Mouse (Mus musculus): Measurements from ENCODE around the gene Cpa5. TPM values are rescaled to one million over a fixed set of nuclear protein-coding genes. Genes with fewer than 3 reads are reported as not detected.

Gene Cpa5
- polyA plus RNA-seq, 1 experiment from 2014 or later, result 0.27 TPM

- Histone ChIP-seq H3K4me2 (ENCODE audit: low read depth, low read length) (no peak overlapping the region), H3K36me3 (replicated peaks; ENCODE audit: control insufficient read depth, insufficient read depth, low read depth, low read length) (no peaks in the 10 kb centered on the region), H3K4me1 (ENCODE audit: control insufficient read depth, insufficient read depth, low read length) (no peaks in the 10 kb centered on the region), H3K9ac (replicated peaks; ENCODE audit: low read length) (no peak overlapping the region), H3K9me3 (replicated peaks; ENCODE audit: control insufficient read depth, low read length) (no peaks in the 10 kb centered on the region), H3K27me3 (ENCODE audit: control insufficient read depth, insufficient read depth, low read length) (no peaks in the 10 kb centered on the region), H3K4me3 (ENCODE audit: low read depth, low read length) (no peak overlapping the region), H3K27ac (replicated peaks; ENCODE audit: low read depth, low read length) (no peak overlapping the region)
- 61% methylated on average over 5 of the region's 5 CpGs for WGBS
- ATAC-seq (replicated peaks; ENCODE audit: insufficient number of reproducible peaks, low FRiP score, low TSS enrichment, low read depth) (no peak), DNase-seq (ENCODE audit: low spot score) (no peak)
Measured at GRCm38 (mm10) chr6:30573380-30573779, 37.4 kb upstream of the Cpa5 start.

- no peaks in the 10 kb centered on the region for H3K36me3 ChIP-seq (replicated peaks; ENCODE audit: control insufficient read depth, insufficient read depth, low read depth, low read length)
- WGBS, result 90% methylated on average over 1 of the region's 1 CpGs
- H3K9me3 ChIP-seq (replicated peaks; ENCODE audit: control insufficient read depth, low read length), result no peaks in the 10 kb centered on the region
- no peak overlapping the region for H3K27ac ChIP-seq (replicated peaks; ENCODE audit: low read depth, low read length)
- no peak overlapping the region for H3K9ac ChIP-seq (replicated peaks; ENCODE audit: low read length)
- no peaks in the 10 kb centered on the region for H3K4me1 ChIP-seq (ENCODE audit: control insufficient read depth, insufficient read depth, low read length)
- no peak overlapping the region for H3K4me2 ChIP-seq (ENCODE audit: low read depth, low read length)
- H3K4me3 ChIP-seq (ENCODE audit: low read depth, low read length), result no peak overlapping the region
- no peaks in the 10 kb centered on the region for H3K27me3 ChIP-seq (ENCODE audit: control insufficient read depth, insufficient read depth, low read length)
- DNase-seq (ENCODE audit: low spot score) (no peak), ATAC-seq (replicated peaks; ENCODE audit: insufficient number of reproducible peaks, low FRiP score, low TSS enrichment, low read depth) (no peak)
Measured at GRCm38 (mm10) chr6:30574945-30575344, 35.9 kb upstream of the Cpa5 start.

GRCm38 (mm10) chr6:30576477-30577203 lies 34.2 kb upstream of the Cpa5 start:
- no peaks in the 10 kb centered on the region for H3K27me3 ChIP-seq (ENCODE audit: control insufficient read depth, insufficient read depth, low read length)
- no peaks in the 10 kb centered on the region for H3K36me3 ChIP-seq (replicated peaks; ENCODE audit: control insufficient read depth, insufficient read depth, low read depth, low read length)
- peak; percentile 27 for DNase-seq (ENCODE audit: low spot score)
- ATAC-seq (replicated peaks; ENCODE audit: insufficient number of reproducible peaks, low FRiP score, low TSS enrichment, low read depth), result no peak
- H3K9ac ChIP-seq (replicated peaks; ENCODE audit: low read length), result no peak overlapping the region
- peak overlapping the region; percentile 74 for H3K27ac ChIP-seq (replicated peaks; ENCODE audit: low read depth, low read length)
- no peak overlapping the region for H3K4me3 ChIP-seq (ENCODE audit: low read depth, low read length)
- H3K9me3 ChIP-seq (replicated peaks; ENCODE audit: control insufficient read depth, low read length), result no peaks in the 10 kb centered on the region
- 46% methylated on average over 17 of the region's 17 CpGs for WGBS
- no peak overlapping the region for H3K4me2 ChIP-seq (ENCODE audit: low read depth, low read length)
- no peaks in the 10 kb centered on the region for H3K4me1 ChIP-seq (ENCODE audit: control insufficient read depth, insufficient read depth, low read length)

GRCm38 (mm10) chr6:30579961-30580840 lies 30.6 kb upstream of the Cpa5 start:
- DNase-seq (ENCODE audit: low spot score) (no peak), ATAC-seq (replicated peaks; ENCODE audit: insufficient number of reproducible peaks, low FRiP score, low TSS enrichment, low read depth) (peak; percentile 26; the same call in 1 of the 2 replicates)
- no peaks in the 10 kb centered on the region for H3K4me1 ChIP-seq (ENCODE audit: control insufficient read depth, insufficient read depth, low read length)
- 49% methylated on average over 17 of the region's 17 CpGs for WGBS
- no peak overlapping the region; the same call in 1 of the 2 replicates for H3K9ac ChIP-seq (replicated peaks; ENCODE audit: low read length)
- H3K4me2 ChIP-seq (ENCODE audit: low read depth, low read length), result no peak overlapping the region
- no peaks in the 10 kb centered on the region for H3K27me3 ChIP-seq (ENCODE audit: control insufficient read depth, insufficient read depth, low read length)
- no peaks in the 10 kb centered on the region for H3K36me3 ChIP-seq (replicated peaks; ENCODE audit: control insufficient read depth, insufficient read depth, low read depth, low read length)
- peak overlapping the region; percentile 1; the same call in 1 of the 2 replicates for H3K27ac ChIP-seq (replicated peaks; ENCODE audit: low read depth, low read length)
- no peak overlapping the region for H3K4me3 ChIP-seq (ENCODE audit: low read depth, low read length)
- no peaks in the 10 kb centered on the region for H3K9me3 ChIP-seq (replicated peaks; ENCODE audit: control insufficient read depth, low read length)

GRCm38 (mm10) chr6:30580841-30581176 lies 30.0 kb upstream of the Cpa5 start:
- Histone ChIP-seq H3K36me3 (replicated peaks; ENCODE audit: control insufficient read depth, insufficient read depth, low read depth, low read length) (no peaks in the 10 kb centered on the region), H3K4me1 (ENCODE audit: control insufficient read depth, insufficient read depth, low read length) (no peaks in the 10 kb centered on the region), H3K9ac (replicated peaks; ENCODE audit: low read length) (no peak overlapping the region; the same call in 1 of the 2 replicates), H3K27me3 (ENCODE audit: control insufficient read depth, insufficient read depth, low read length) (no peaks in the 10 kb centered on the region), H3K9me3 (replicated peaks; ENCODE audit: control insufficient read depth, low read length) (no peaks in the 10 kb centered on the region), H3K4me2 (ENCODE audit: low read depth, low read length) (no peak overlapping the region), H3K27ac (replicated peaks; ENCODE audit: low read depth, low read length) (peak overlapping the region; percentile 1; the same call in 1 of the 2 replicates), H3K4me3 (ENCODE audit: low read depth, low read length) (no peak overlapping the region)
- peak; percentile 24; the same call in 1 of the 2 replicates for ATAC-seq (replicated peaks; ENCODE audit: insufficient number of reproducible peaks, low FRiP score, low TSS enrichment, low read depth)
- DNase-seq (ENCODE audit: low spot score), result no peak
- WGBS, result 52% methylated on average over 8 of the region's 8 CpGs

- 80% methylated on average over 7 of the region's 7 CpGs for WGBS
- Histone ChIP-seq H3K9ac (replicated peaks; ENCODE audit: low read length) (no peak overlapping the region), H3K27me3 (ENCODE audit: control insufficient read depth, insufficient read depth, low read length) (no peaks in the 10 kb centered on the region), H3K4me1 (ENCODE audit: control insufficient read depth, insufficient read depth, low read length) (no peaks in the 10 kb centered on the region), H3K4me3 (ENCODE audit: low read depth, low read length) (no peak overlapping the region), H3K9me3 (replicated peaks; ENCODE audit: control insufficient read depth, low read length) (no peaks in the 10 kb centered on the region), H3K4me2 (ENCODE audit: low read depth, low read length) (no peak overlapping the region), H3K36me3 (replicated peaks; ENCODE audit: control insufficient read depth, insufficient read depth, low read depth, low read length) (no peaks in the 10 kb centered on the region), H3K27ac (replicated peaks; ENCODE audit: low read depth, low read length) (no peak overlapping the region)
- DNase-seq (ENCODE audit: low spot score) (no peak), ATAC-seq (replicated peaks; ENCODE audit: insufficient number of reproducible peaks, low FRiP score, low TSS enrichment, low read depth) (no peak)
Measured at GRCm38 (mm10) chr6:30586886-30587442, 23.8 kb upstream of the Cpa5 start.

- ATAC-seq (replicated peaks; ENCODE audit: insufficient number of reproducible peaks, low FRiP score, low TSS enrichment, low read depth) (no peak), DNase-seq (ENCODE audit: low spot score) (peak; percentile 54)
- H3K36me3 ChIP-seq (replicated peaks; ENCODE audit: control insufficient read depth, insufficient read depth, low read depth, low read length), result no peaks in the 10 kb centered on the region
- WGBS, result 25% methylated on average over 2 of the region's 2 CpGs
- H3K27me3 ChIP-seq (ENCODE audit: control insufficient read depth, insufficient read depth, low read length), result no peaks in the 10 kb centered on the region
- no peak overlapping the region for H3K4me3 ChIP-seq (ENCODE audit: low read depth, low read length)
- H3K9ac ChIP-seq (replicated peaks; ENCODE audit: low read length), result no peak overlapping the region
- H3K4me1 ChIP-seq (ENCODE audit: control insufficient read depth, insufficient read depth, low read length), result no peaks in the 10 kb centered on the region
- 0 out of 2 replicates have a peak overlapping the region, but pooled peaks have one; percentile 36 for H3K27ac ChIP-seq (replicated peaks; ENCODE audit: low read depth, low read length)
- no peak overlapping the region for H3K4me2 ChIP-seq (ENCODE audit: low read depth, low read length)
- no peaks in the 10 kb centered on the region for H3K9me3 ChIP-seq (replicated peaks; ENCODE audit: control insufficient read depth, low read length)
Measured at GRCm38 (mm10) chr6:30589819-30590218, 21.0 kb upstream of the Cpa5 start.
